Mouse (Mus musculus): Measurements from ENCODE around the gene Cpne5. TPM values are rescaled to one million over a fixed set of nuclear protein-coding genes. Genes with fewer than 3 reads are reported as not detected.
A peak's percentile ranks its signal among the peaks of the same experiment; 100 is the strongest.

The Cpne5 gene
- total and polyA plus RNA-seq, 2 experiments from 2014 or later: 61.6 to 65.8 TPM

GRCm38 (mm10) chr17:29141577-29141976 is 96.4 kb downstream of the Cpne5 start:
- DNase-seq (ENCODE audit: low spot score) (no peak), ATAC-seq (no peak)
- 91% methylated on average over 3 of the region's 3 CpGs for WGBS
- no peaks in the 10 kb centered on the region for H3K9me3 ChIP-seq (ENCODE audit: low read length)
- H3K9ac ChIP-seq (replicated peaks; ENCODE audit: low read length): no peak overlapping the region
- H3K27ac ChIP-seq: no peak overlapping the region
- no peak overlapping the region for H3K4me3 ChIP-seq (ENCODE audit: low read length)
- no peak overlapping the region for H3K4me2 ChIP-seq (ENCODE audit: low read depth, low read length)
- H3K4me1 ChIP-seq (ENCODE audit: insufficient read depth, low read length): no peaks in the 10 kb centered on the region
- TF ChIP-seq CTCF (IDR thresholded peaks at IDR 0.05; ENCODE audit: low read depth): no peak
- no peaks in the 10 kb centered on the region for H3K36me3 ChIP-seq (ENCODE audit: insufficient read depth, low read length)
- no peaks in the 10 kb centered on the region for H3K27me3 ChIP-seq (ENCODE audit: insufficient read depth, low read length)

GRCm38 (mm10) chr17:29137906-29138305 is 100.1 kb downstream of the Cpne5 start:
- DNase-seq (ENCODE audit: low spot score) (no peak), ATAC-seq (no peak)
- 77% methylated on average over 7 of the region's 7 CpGs for WGBS
- Histone ChIP-seq H3K4me3 (ENCODE audit: low read length) (no peak overlapping the region), H3K27ac (no peak overlapping the region), H3K27me3 (ENCODE audit: insufficient read depth, low read length) (no peaks in the 10 kb centered on the region), H3K4me1 (ENCODE audit: insufficient read depth, low read length) (no peaks in the 10 kb centered on the region), H3K9ac (replicated peaks; ENCODE audit: low read length) (no peak overlapping the region), H3K4me2 (ENCODE audit: low read depth, low read length) (no peak overlapping the region), H3K9me3 (ENCODE audit: low read length) (no peaks in the 10 kb centered on the region), H3K36me3 (ENCODE audit: insufficient read depth, low read length) (no peaks in the 10 kb centered on the region)
- TF ChIP-seq CTCF (IDR thresholded peaks at IDR 0.05; ENCODE audit: low read depth): no peak

- 49% methylated on average over 6 of the region's 6 CpGs for WGBS
- Histone ChIP-seq H3K9ac (replicated peaks; ENCODE audit: low read length) (no peak overlapping the region), H3K4me3 (ENCODE audit: low read length) (no peak overlapping the region), H3K9me3 (ENCODE audit: low read length) (no peaks in the 10 kb centered on the region), H3K27ac (no peak overlapping the region), H3K4me1 (ENCODE audit: insufficient read depth, low read length) (no peaks in the 10 kb centered on the region), H3K4me2 (ENCODE audit: low read depth, low read length) (no peak overlapping the region), H3K27me3 (ENCODE audit: insufficient read depth, low read length) (no peaks in the 10 kb centered on the region), H3K36me3 (ENCODE audit: insufficient read depth, low read length) (no peaks in the 10 kb centered on the region)
- DNase-seq (ENCODE audit: low spot score): peak; percentile 51
- ATAC-seq: no peak
- TF ChIP-seq CTCF (IDR thresholded peaks at IDR 0.05; ENCODE audit: low read depth): no peak
Measured at GRCm38 (mm10) chr17:29136236-29136635, 101.7 kb downstream of the Cpne5 start.

- DNase-seq (ENCODE audit: low spot score): no peak
- H3K36me3 ChIP-seq (ENCODE audit: insufficient read depth, low read length): no peaks in the 10 kb centered on the region
Measured at GRCm38 (mm10) chr17:29135066-29135465, 102.9 kb downstream of the Cpne5 start.

GRCm38 (mm10) chr17:29129341-29129740 is 108.6 kb downstream of the Cpne5 start:
- DNase-seq (ENCODE audit: low spot score) (no peak), ATAC-seq (no peak)
- WGBS: 26% methylated on average over 5 of the region's 5 CpGs
- no peak overlapping the region for H3K9ac ChIP-seq (replicated peaks; ENCODE audit: low read length)
- H3K36me3 ChIP-seq (ENCODE audit: insufficient read depth, low read length): no peaks in the 10 kb centered on the region
- no peaks in the 10 kb centered on the region for H3K9me3 ChIP-seq (ENCODE audit: low read length)
- no peak overlapping the region for H3K27ac ChIP-seq
- no peak for TF ChIP-seq CTCF (IDR thresholded peaks at IDR 0.05; ENCODE audit: low read depth)
- no peaks in the 10 kb centered on the region for H3K4me1 ChIP-seq (ENCODE audit: insufficient read depth, low read length)
- H3K4me2 ChIP-seq (ENCODE audit: low read depth, low read length): no peak overlapping the region
- no peaks in the 10 kb centered on the region for H3K27me3 ChIP-seq (ENCODE audit: insufficient read depth, low read length)
- H3K4me3 ChIP-seq (ENCODE audit: low read length): no peak overlapping the region

More at GRCm38 (mm10) chr17:29135066-29135465, 102.9 kb downstream of the Cpne5 start:
- H3K27me3 ChIP-seq (ENCODE audit: insufficient read depth, low read length): no peaks in the 10 kb centered on the region
- H3K27ac ChIP-seq: no peak overlapping the region
- H3K9me3 ChIP-seq (ENCODE audit: low read length): no peaks in the 10 kb centered on the region
- no peak overlapping the region for H3K4me2 ChIP-seq (ENCODE audit: low read depth, low read length)
- 58% methylated on average over 5 of the region's 5 CpGs for WGBS
- ATAC-seq: no peak
- H3K4me1 ChIP-seq (ENCODE audit: insufficient read depth, low read length): no peaks in the 10 kb centered on the region
- no peak overlapping the region for H3K4me3 ChIP-seq (ENCODE audit: low read length)
- H3K9ac ChIP-seq (replicated peaks; ENCODE audit: low read length): no peak overlapping the region
- TF ChIP-seq CTCF (IDR thresholded peaks at IDR 0.05; ENCODE audit: low read depth): no peak

GRCm38 (mm10) chr17:29126561-29126960 is 111.4 kb downstream of the Cpne5 start:
- no peaks in the 10 kb centered on the region for H3K36me3 ChIP-seq (ENCODE audit: insufficient read depth, low read length)
- no peak overlapping the region for H3K4me3 ChIP-seq (ENCODE audit: low read length)
- no peaks in the 10 kb centered on the region for H3K27me3 ChIP-seq (ENCODE audit: insufficient read depth, low read length)
- TF ChIP-seq CTCF (IDR thresholded peaks at IDR 0.05; ENCODE audit: low read depth): no peak
- H3K9ac ChIP-seq (replicated peaks; ENCODE audit: low read length): no peak overlapping the region
- ATAC-seq: no peak
- DNase-seq (ENCODE audit: low spot score): no peak
- WGBS: 97% methylated on average over 3 of the region's 3 CpGs
- no peaks in the 10 kb centered on the region for H3K9me3 ChIP-seq (ENCODE audit: low read length)
- H3K4me1 ChIP-seq (ENCODE audit: insufficient read depth, low read length): no peaks in the 10 kb centered on the region
- H3K27ac ChIP-seq: no peak overlapping the region
- no peak overlapping the region for H3K4me2 ChIP-seq (ENCODE audit: low read depth, low read length)

GRCm38 (mm10) chr17:29123578-29124174 is 114.3 kb downstream of the Cpne5 start:
- ATAC-seq: no peak
- Histone ChIP-seq H3K4me3 (ENCODE audit: low read length) (no peak overlapping the region), H3K9ac (replicated peaks; ENCODE audit: low read length) (no peak overlapping the region), H3K4me1 (ENCODE audit: insufficient read depth, low read length) (no peaks in the 10 kb centered on the region), H3K36me3 (ENCODE audit: insufficient read depth, low read length) (no peaks in the 10 kb centered on the region), H3K4me2 (ENCODE audit: low read depth, low read length) (no peak overlapping the region), H3K9me3 (ENCODE audit: low read length) (no peaks in the 10 kb centered on the region), H3K27me3 (ENCODE audit: insufficient read depth, low read length) (no peaks in the 10 kb centered on the region), H3K27ac (no peak overlapping the region)
- no peak for DNase-seq (ENCODE audit: low spot score)
- WGBS: 83% methylated on average over 6 of the region's 6 CpGs
- no peak for TF ChIP-seq CTCF (IDR thresholded peaks at IDR 0.05; ENCODE audit: low read depth)
